Mouse (Mus musculus) liver, embryonic 16.5 days (tissue): ENCODE data around the gene Alcam. TPM values are rescaled to one million over a fixed set of nuclear protein-coding genes. Genes with fewer than 3 reads are reported as not detected.

ENCODE experiments used
- ATAC-seq: fragments of 200-750 bp; cut with Nextera tagmentation; 2 replicates; pipeline ENCODE4 v1.8.0; 2017; ENCODE audit warnings: low read depth, mild to moderate bottlenecking, moderate number of reproducible peaks, moderate library complexity
- H3K27ac ChIP-seq: fragments of 300-500 bp; sonication (generic); 2 replicates; pipeline ENCODE4 v1.5.1; 2014; ENCODE audit warnings: mild to moderate bottlenecking, low read length
- H3K27me3 ChIP-seq: fragments of 300-500 bp; sonication (generic); 2 replicates; pipeline ENCODE4 v1.6.1; 2014; ENCODE audit warnings: low read depth, low read length, mixed read lengths; ENCODE audit not compliant: control insufficient read depth, insufficient read depth
- H3K36me3 ChIP-seq: fragments of 300-500 bp; sonication (generic); 2 replicates; pipeline ENCODE4 v1.6.1; 2014; ENCODE audit warnings: mild to moderate bottlenecking; ENCODE audit not compliant: control insufficient read depth, insufficient read depth
- H3K4me1 ChIP-seq: fragments of 300-500 bp; sonication (generic); 2 replicates; pipeline ENCODE4 v1.6.1; 2014; ENCODE audit warnings: low read depth, low read length, mixed read lengths; ENCODE audit not compliant: control insufficient read depth
- H3K4me2 ChIP-seq: fragments of 300-500 bp; sonication (generic); 2 replicates; pipeline ENCODE4 v1.6.1; 2014; ENCODE audit warnings: low read depth, low read length, mixed read lengths
- H3K4me3 ChIP-seq: fragments of 300-500 bp; sonication (generic); 2 replicates; pipeline ENCODE4 v1.5.1; 2014; ENCODE audit warnings: low read depth, mild to moderate bottlenecking, low read length
- H3K9ac ChIP-seq: fragments of 300-500 bp; sonication (generic); 2 replicates; pipeline ENCODE4 v1.6.1; 2014; ENCODE audit warnings: low read depth, low read length
- H3K9me3 ChIP-seq: fragments of 300-500 bp; sonication (generic); replicated peaks from 2 replicates; pipeline ENCODE4 v1.6.1; 2016; ENCODE audit warnings: low read length; ENCODE audit not compliant: control insufficient read depth
- WGBS: fragments of 180-500 bp; shearing (Covaris S2); extraction: QIAGEN DNeasy Blood & Tissue Kit; methylation state at CpG from one replicate; pipeline ENCODE4 v1.1.7; 2014; ENCODE audit not compliant: insufficient replicate concordance; 5-methylcytosine and 5-hydroxymethylcytosine counted together
- polyA plus RNA-seq: library from polyadenylated mRNA; unstranded; fragments of >200 nt; fragmentation: Nextera tagmentation; extraction: Ambion mirVana; gene quantifications from 2 replicates; pipeline ENCODE4 v1.2.1, GENCODE M21; 2015

The Alcam gene
- polyA plus RNA-seq, 1 experiment from 2014 or later = 9.8 TPM

DNA sequence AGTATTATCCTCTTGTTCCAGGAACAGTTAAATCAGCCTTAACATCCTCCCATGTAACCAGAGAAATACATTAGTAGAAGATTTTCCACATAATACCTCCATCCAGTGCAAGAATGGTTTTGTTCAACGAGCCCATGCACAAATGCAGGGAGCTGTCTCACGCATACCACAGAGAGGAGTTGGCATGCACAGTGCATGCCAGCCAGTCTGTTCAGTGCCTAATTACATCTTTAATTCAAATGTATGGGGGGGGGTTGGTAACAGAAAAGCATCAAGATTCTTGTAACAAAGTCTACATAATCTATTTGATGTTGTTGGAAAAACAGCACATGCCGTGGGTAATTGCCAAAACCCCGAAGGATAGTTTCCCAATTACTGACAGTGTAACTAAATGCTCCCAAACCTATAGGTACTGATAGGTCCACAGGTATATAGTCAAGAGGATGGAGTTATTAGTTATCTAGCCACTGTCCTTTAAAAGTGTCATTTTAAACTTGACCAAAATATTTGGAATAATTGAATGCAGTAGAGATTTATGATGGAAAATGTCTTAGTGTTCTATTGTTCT, 89.8 kb downstream of the Alcam start:
- Histone ChIP-seq H3K4me2 (no peak overlapping the region), H3K9me3 (no peaks in the 10 kb centered on the region), H3K4me3 (no peak overlapping the region), H3K27me3 (no peaks in the 10 kb centered on the region), H3K4me1 (no peaks in the 10 kb centered on the region), H3K36me3 (no peaks in the 10 kb centered on the region), H3K27ac (no peak overlapping the region), H3K9ac (no peak overlapping the region)
- ATAC-seq = no peak
- WGBS = 71% methylated on average over 4 of the region's 4 CpGs

- Histone ChIP-seq H3K4me1 (no peaks in the 10 kb centered on the region), H3K9ac (no peak overlapping the region), H3K36me3 (no peaks in the 10 kb centered on the region), H3K4me3 (no peak overlapping the region), H3K4me2 (no peak overlapping the region), H3K27me3 (no peaks in the 10 kb centered on the region), H3K9me3 (no peaks in the 10 kb centered on the region), H3K27ac (no peak overlapping the region)
- WGBS = 51% methylated on average over 2 of the region's 2 CpGs
- no peak for ATAC-seq
Observed at GRCm38 (mm10) chr16:52343467-52344033, 110.3 kb downstream of the Alcam start.

DNA sequence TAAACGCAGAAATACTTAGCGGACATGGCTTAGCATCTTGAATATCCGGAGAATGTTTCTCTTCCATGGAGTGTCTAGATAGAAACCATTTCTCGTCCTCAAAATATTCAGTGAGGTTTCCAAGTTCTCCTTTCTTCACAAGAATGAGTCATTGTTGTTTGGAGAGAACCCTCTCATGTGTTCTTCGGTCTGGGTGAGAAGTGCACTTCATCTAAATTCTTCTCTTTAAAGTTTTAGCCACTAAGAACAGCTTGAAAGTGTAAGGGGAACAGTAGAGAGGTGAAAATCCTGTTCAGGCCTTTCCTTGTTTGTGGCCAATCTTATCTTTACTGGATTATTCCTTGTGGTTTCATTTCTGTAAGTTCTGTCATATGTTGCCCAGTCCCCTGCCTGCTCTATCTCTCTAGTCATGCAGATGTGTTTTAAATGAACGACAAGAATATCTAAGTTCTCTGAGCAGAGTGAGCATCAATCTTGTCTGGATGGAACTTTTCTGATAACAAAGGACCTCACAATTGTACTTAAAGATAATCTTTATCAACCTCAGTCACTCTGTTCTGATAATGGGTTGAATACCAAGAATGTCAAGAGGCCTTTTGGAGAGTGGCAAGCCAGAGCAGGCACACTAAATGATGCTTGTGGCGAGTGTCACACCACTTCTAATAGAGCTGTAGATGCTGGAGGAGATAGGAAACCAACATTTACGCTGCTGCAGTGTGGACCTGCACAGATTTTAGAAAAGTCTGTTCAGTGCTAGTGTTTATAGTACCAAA, 111.0 kb downstream of the Alcam start:
- H3K27ac ChIP-seq = no peak overlapping the region
- WGBS = 50% methylated on average over 8 of the region's 8 CpGs
- no peak overlapping the region for H3K4me3 ChIP-seq
- ATAC-seq = no peak
- H3K36me3 ChIP-seq = no peaks in the 10 kb centered on the region
- no peaks in the 10 kb centered on the region for H3K4me1 ChIP-seq
- H3K4me2 ChIP-seq = no peak overlapping the region
- H3K27me3 ChIP-seq = no peaks in the 10 kb centered on the region
- no peak overlapping the region for H3K9ac ChIP-seq
- no peaks in the 10 kb centered on the region for H3K9me3 ChIP-seq

DNA sequence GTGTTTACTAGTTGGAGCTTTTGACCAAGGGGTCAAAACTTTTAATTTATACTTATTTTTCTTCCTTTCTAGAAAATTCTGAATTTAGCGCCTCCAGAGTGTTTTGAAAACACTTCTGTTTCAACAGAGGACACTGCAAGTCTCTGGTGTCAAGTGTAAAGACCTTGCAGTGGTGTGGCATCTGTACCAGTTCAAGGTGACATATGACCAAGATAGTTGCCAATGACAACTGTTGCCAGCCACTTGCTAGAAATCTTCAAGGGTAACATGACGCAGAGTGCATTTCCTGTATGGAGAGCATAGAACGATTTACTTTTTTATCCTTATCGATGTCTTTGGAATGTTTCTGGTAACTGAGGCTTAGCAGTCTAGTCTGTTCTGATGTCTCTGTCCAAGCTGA, 119.8 kb downstream of the Alcam start:
- 56% methylated on average over 4 of the region's 4 CpGs for WGBS

DNA sequence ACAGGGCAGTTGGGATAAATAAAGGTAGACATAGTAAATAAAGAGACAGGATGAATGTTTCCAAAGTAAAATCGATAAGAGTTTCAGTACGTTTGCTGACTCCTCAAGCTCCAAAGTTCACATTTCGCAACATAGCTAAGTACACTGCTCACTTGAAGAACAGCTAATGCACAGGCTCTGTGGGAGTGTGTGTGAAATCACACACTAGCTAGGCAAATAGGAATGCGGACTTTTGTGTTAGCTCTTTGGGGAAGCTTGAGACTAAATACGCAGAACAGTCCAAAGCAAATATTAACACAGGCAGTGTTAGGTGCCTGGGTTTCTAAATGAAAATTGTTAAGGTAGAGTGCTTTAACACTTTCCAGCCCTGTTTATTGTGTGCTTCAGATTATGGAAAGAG, 120.2 kb downstream of the Alcam start:
- H3K27ac ChIP-seq = no peak overlapping the region
- peaks cover 2% of the 10 kb centered on the region; the same call in 1 of the 2 replicates for H3K4me1 ChIP-seq
- no peaks in the 10 kb centered on the region for H3K36me3 ChIP-seq
- no peak overlapping the region for H3K4me3 ChIP-seq
- H3K4me2 ChIP-seq = no peak overlapping the region
- no peaks in the 10 kb centered on the region for H3K27me3 ChIP-seq
- no peak overlapping the region for H3K9ac ChIP-seq
- no peaks in the 10 kb centered on the region for H3K9me3 ChIP-seq
- peak; percentile 93 for ATAC-seq
- 60% methylated on average over 5 of the region's 5 CpGs for WGBS

More for the DNA sequence above, 119.8 kb downstream of the Alcam start:
- no peak overlapping the region for H3K9ac ChIP-seq
- H3K9me3 ChIP-seq = no peaks in the 10 kb centered on the region
- no peaks in the 10 kb centered on the region for H3K36me3 ChIP-seq
- H3K4me2 ChIP-seq = no peak overlapping the region
- no peak overlapping the region for H3K4me3 ChIP-seq
- peaks cover 2% of the 10 kb centered on the region; the same call in 1 of the 2 replicates for H3K4me1 ChIP-seq
- no peak for ATAC-seq
- H3K27me3 ChIP-seq = no peaks in the 10 kb centered on the region
- H3K27ac ChIP-seq = peak overlapping the region; percentile 23

DNA sequence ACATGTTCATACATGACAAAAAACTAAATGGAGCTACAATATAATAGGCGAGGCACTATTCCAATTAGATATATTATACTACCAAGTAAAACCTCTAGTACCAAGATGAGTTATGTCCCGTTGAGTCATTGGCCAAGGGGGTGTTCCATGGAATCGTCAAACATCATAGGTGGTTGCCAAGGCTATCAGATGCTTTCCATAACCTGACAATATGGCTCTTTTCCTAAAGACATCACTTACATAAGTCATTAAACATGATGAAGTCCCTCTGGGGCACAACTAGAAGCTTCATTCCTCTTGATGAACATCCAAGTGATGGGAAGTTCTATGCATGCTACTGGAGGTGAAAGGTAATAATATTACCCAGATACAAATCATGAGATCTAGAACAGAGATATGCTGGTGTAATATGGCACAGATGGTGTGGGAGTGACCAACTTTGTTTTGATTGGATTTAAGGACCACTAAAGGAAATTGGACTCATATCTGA, 122.5 kb downstream of the Alcam start:
- H3K4me1 ChIP-seq = peaks cover 2% of the 10 kb centered on the region; the same call in 1 of the 2 replicates
- H3K27ac ChIP-seq = no peak overlapping the region
- 59% methylated on average over 3 of the region's 3 CpGs for WGBS
- no peak overlapping the region for H3K4me2 ChIP-seq
- no peak for ATAC-seq
- no peaks in the 10 kb centered on the region for H3K27me3 ChIP-seq
- no peaks in the 10 kb centered on the region for H3K9me3 ChIP-seq
- no peak overlapping the region for H3K9ac ChIP-seq
- H3K36me3 ChIP-seq = no peaks in the 10 kb centered on the region
- no peak overlapping the region for H3K4me3 ChIP-seq

DNA sequence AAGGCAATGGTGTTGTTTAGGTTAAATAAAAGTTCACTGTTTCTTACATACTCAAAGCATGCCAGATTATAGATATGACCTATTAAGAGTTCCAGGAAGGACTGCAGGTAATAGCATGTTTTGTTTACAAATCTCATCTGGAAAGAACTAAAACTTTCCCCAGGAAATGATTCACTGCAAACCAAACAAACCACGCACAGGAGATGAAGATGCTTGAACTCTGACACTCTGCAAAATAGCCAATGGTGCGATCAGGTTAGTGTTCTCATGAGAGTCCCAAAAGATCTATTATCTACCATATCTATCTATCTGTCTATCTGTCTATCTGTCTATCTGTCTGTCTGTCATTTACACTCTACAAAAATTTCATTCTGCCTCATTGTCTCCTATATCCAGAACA, 124.5 kb downstream of the Alcam start:
- H3K9ac ChIP-seq = no peak overlapping the region
- 43% methylated on average over 2 of the region's 2 CpGs for WGBS
- no peak for ATAC-seq
- H3K36me3 ChIP-seq = no peaks in the 10 kb centered on the region
- H3K4me1 ChIP-seq = peaks cover 2% of the 10 kb centered on the region; the same call in 1 of the 2 replicates
- no peaks in the 10 kb centered on the region for H3K27me3 ChIP-seq
- no peak overlapping the region for H3K4me2 ChIP-seq
- H3K27ac ChIP-seq = no peak overlapping the region
- H3K4me3 ChIP-seq = no peak overlapping the region
- no peaks in the 10 kb centered on the region for H3K9me3 ChIP-seq

DNA sequence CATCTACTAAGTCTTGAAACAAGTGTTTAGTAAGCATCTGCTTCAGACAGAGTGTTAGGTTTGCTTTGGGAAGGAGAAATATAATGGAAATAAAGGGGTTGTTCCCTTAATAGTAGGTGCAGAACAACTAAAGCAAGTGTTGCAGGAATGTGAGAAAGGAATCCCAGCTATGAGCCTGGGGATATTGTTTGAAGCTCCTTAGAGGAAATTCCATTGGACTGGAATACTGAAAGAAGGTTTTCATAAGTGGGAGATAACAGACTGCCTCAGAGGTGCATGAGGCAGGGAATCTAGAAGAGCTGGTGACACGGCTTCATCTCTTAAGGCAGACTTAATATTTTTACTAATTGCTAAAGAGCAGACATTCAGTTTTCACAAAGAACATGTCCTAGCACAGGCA, 134.6 kb downstream of the Alcam start:
- H3K27me3 ChIP-seq = no peaks in the 10 kb centered on the region
- no peak for ATAC-seq
- no peaks in the 10 kb centered on the region for H3K9me3 ChIP-seq
- no peaks in the 10 kb centered on the region for H3K36me3 ChIP-seq
- 68% methylated on average over 1 of the region's 1 CpGs for WGBS
- H3K9ac ChIP-seq = no peak overlapping the region
- no peak overlapping the region for H3K4me2 ChIP-seq
- no peaks in the 10 kb centered on the region for H3K4me1 ChIP-seq
- no peak overlapping the region for H3K4me3 ChIP-seq
- H3K27ac ChIP-seq = no peak overlapping the region

DNA sequence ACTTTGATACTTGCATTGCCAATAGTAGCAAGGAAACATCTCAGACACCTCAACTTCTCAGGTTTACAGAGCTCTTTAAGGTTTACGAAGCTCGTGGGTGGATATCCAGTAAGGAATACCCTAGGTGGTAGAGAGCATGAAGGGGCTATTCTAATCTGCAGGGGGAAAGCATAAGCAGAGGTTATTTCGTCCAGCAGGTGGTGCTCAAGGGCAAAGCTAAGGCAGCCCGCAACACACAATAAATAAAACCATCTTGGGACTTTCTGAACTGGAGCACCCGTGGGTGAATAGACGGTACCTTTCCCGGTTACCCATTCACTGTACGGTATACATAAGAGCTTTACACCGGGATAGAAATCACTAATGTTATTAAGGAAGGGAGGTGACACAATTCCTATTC, 142.8 kb downstream of the Alcam start:
- no peaks in the 10 kb centered on the region for H3K27me3 ChIP-seq
- H3K9me3 ChIP-seq = no peaks in the 10 kb centered on the region
- no peak overlapping the region for H3K27ac ChIP-seq
- no peak overlapping the region for H3K9ac ChIP-seq
- peak overlapping the region; percentile 13; the same call in 1 of the 2 replicates for H3K4me2 ChIP-seq
- H3K4me1 ChIP-seq = no peaks in the 10 kb centered on the region
- no peak overlapping the region for H3K4me3 ChIP-seq
- H3K36me3 ChIP-seq = no peaks in the 10 kb centered on the region
- ATAC-seq = 0 out of 2 replicates have a peak, but pooled peaks have one; percentile 24
- WGBS = 15% methylated on average over 9 of the region's 9 CpGs
